Mouse (Mus musculus): Measurements from ENCODE around the gene Tmem256.

DNA sequence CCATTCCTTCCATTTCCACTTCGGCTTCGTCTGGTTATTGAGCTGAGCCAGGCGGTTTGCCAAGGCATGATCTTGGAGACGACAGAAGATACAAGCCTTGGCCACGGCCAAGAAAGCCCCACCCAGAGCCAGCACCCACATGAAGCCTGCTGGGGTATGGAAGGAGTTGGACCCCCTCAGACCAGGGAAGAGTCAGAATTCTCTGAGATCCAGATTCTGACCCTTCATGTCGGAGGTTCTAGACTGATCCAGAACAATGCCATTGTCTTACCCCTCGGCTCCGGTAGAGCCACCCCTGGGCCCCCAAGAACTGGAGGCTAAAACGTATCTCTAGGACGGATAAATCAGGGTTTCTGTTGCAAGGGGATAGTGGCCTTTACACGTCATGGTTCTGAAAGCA, 39.6 kb downstream of the Tmem256 start, which contains the start of gene Tmem95:
- TF ChIP-seq MAX (IDR thresholded peaks at IDR 0.05; ENCODE audit: low read length) (no peak), CTCF (conservative IDR thresholded peaks at IDR 0.05 in 1 of 2, IDR thresholded peaks at IDR 0.05 in 1 of 2; ENCODE audit: low read depth in 2 of 2, low read length in 2 of 2) (no peak), RAD21 (IDR thresholded peaks at IDR 0.05; ENCODE audit: low read depth, low read length) (no peak), GABPA (IDR thresholded peaks at IDR 0.05; ENCODE audit: insufficient replicate concordance, low read depth, low read length) (no peak), ZKSCAN1 (IDR thresholded peaks at IDR 0.05; ENCODE audit: borderline replicate concordance, low read depth, low read length) (no peak)

All from CH12.LX (cell line).